Mouse (Mus musculus): ENCODE data around the gene Sec22b. TPM values are rescaled to one million over a fixed set of nuclear protein-coding genes. Genes with fewer than 3 reads are reported as not detected.

The Sec22b gene
- polyA plus RNA-seq (2016; fragmentation: Nextera tagmentation; extraction: Ambion mirVana): 111 and 116 TPM in 2 replicates

DNA sequence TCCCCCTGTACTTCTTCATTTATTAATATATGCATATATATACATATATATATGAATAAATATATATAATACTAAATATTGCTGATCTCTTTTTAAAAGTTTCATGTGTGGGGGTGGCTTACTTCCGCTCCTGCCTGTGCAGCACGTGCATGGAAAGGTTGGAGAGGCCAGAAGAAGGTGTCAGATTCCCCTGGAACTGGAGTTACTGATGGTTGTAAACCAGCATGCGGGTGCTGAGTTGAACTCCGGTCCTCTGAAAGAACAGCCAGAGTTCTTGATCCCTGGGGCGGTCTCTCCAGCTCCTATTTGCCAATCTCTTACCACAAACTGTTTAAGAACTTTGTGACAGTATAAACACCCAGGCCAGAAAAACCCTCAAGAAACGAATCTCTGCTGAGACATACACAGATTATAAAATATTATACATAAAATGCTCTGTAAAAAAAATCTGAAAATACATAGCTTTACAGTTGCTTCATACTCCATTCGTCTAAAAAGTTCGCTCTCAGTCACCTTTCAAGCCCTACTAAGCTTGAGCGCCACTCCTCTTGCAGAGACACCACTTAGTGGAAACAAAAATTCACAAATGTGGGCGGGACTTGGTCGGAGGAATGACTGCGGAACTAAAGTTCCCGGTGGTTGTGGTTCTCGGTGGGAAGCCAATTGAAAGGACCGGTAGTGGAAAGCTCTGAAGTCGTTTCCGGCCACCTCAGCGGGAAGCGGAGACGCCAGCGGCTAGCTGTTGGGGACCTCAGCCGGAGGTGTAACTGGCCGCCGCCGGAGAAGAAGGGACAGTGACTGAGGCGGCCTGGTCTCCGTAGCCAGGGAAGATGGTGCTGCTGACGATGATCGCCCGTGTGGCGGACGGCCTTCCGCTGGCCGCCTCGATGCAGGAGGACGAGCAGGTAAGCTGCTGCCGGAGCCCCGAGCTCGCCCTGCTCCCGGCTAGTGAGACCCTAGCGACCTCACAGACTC is at the start of gene Sec22b:
Gene Sec22b (plus strand): TSS at position 675 of the 975 bp plus-strand sequence.
- Histone ChIP-seq H3K27me3 (ENCODE audit: low read depth, poor library complexity, severe bottlenecking) (no peaks in the 10 kb centered on the region), H3K27ac (replicated peaks) (peak within 1 kb of the TSS; percentile 87)
- WGBS: 6% methylated on average over 41 of the region's 41 CpGs

DNA sequence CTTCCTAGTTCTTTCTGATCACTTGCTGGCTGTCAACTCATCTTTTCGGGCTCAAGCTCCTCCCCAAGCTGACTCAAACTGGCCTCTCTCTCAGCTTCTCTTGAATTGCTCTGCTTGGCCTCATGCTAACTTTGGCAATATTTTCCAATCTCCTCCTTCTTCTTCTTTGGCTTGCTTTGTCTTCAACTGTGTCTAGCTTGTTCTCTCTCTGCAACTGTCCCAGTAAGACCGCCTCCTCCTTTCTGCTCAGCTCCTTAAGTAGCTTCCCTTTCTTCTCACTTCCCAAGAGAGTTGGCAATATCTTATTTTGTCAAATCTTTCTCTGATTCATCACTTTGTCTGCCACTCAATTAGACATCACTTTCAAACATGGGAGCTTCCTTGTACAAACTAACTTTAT is 49.2 kb upstream of the Sec22b start:
- no peaks in the 10 kb centered on the region for H3K9me3 ChIP-seq (replicated peaks)
- no peak overlapping the region for H3K27ac ChIP-seq (replicated peaks)
- H3K36me3 ChIP-seq: no peaks in the 10 kb centered on the region
- DNase-seq (ENCODE audit: low spot score): no peak
- 87% methylated on average over 2 of the region's 2 CpGs for WGBS
- H3K4me1 ChIP-seq: no peaks in the 10 kb centered on the region
- H3K27me3 ChIP-seq (ENCODE audit: low read depth, poor library complexity, severe bottlenecking): no peaks in the 10 kb centered on the region
- H3K4me3 ChIP-seq: no peak overlapping the region

More for the DNA sequence above, at the start of gene Sec22b:
- DNase-seq (ENCODE audit: low spot score): peak; percentile 85
- peak within 1 kb of the TSS; percentile 96 for H3K4me3 ChIP-seq
- H3K4me1 ChIP-seq: peaks cover 19% of the 10 kb centered on the region
- no peaks in the 10 kb centered on the region for H3K9me3 ChIP-seq (replicated peaks)
- H3K36me3 ChIP-seq: no peaks in the 10 kb centered on the region

DNA sequence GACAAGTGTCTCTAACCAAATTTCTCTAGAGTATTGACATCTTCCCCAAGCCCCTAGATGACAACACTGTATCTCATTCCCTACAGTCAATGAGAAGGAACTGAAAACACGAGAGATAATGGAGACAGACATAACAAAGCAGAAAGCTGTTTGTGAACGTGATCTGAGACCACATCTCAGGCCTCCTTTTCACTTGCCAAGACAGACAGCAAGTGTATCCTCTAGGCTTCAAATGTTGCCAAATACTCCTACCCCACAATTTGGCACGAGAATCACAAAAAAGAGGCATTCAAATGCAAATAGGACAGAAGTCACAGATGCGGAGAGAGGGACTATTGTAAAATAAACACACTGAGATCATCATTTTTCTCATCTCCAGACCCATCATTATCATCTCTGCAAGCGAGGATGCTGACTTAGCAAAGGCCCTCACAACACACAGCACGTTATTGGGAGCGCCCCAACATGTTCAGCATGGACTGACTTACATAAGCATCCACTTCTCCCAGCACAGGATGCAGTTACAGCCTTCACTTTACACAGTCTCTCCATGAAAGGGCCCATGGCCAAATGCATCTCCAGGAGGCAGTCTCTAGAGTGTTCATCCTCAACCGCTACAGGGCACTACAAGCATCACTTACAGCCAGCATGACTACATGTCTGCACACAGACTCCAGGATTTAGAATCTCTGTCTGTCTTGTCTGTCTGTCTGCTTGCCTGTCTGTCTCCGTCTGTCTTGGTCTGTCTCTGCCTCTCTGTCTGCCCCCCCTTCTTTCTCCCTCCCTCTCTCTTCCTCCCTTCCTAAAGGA is 46.2 kb upstream of the Sec22b start:
- H3K4me1 ChIP-seq: no peaks in the 10 kb centered on the region
- no peaks in the 10 kb centered on the region for H3K27me3 ChIP-seq (ENCODE audit: low read depth, poor library complexity, severe bottlenecking)
- no peak overlapping the region for H3K4me3 ChIP-seq
- no peaks in the 10 kb centered on the region for H3K36me3 ChIP-seq
- H3K27ac ChIP-seq (replicated peaks): no peak overlapping the region
- 80% methylated on average over 9 of the region's 9 CpGs for WGBS
- DNase-seq (ENCODE audit: low spot score): no peak
- no peaks in the 10 kb centered on the region for H3K9me3 ChIP-seq (replicated peaks)

DNA sequence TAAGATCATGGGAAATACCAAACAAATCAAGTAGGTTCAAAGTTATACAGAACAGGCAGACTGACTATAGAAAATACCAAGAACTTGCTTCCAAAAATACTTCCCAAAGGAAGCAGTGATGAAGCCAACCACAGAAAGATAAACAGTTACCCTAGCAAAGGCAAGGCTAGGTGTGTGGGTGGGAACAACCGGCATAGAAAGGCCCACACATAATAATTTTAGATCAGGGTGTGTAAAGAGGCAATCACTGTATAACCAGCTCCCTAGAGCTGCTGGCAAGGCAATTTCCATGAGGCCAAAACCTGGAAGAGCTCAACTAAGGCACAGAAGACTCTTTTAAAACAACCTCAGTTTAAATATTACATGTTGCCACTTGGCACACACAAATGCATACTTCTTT is 41.6 kb upstream of the Sec22b start:
- Histone ChIP-seq H3K27ac (replicated peaks) (no peak overlapping the region), H3K4me3 (no peak overlapping the region), H3K36me3 (no peaks in the 10 kb centered on the region), H3K27me3 (ENCODE audit: low read depth, poor library complexity, severe bottlenecking) (no peaks in the 10 kb centered on the region), H3K9me3 (replicated peaks) (no peaks in the 10 kb centered on the region), H3K4me1 (no peaks in the 10 kb centered on the region)
- no peak for DNase-seq (ENCODE audit: low spot score)
- 81% methylated on average over 1 of the region's 1 CpGs for WGBS

DNA sequence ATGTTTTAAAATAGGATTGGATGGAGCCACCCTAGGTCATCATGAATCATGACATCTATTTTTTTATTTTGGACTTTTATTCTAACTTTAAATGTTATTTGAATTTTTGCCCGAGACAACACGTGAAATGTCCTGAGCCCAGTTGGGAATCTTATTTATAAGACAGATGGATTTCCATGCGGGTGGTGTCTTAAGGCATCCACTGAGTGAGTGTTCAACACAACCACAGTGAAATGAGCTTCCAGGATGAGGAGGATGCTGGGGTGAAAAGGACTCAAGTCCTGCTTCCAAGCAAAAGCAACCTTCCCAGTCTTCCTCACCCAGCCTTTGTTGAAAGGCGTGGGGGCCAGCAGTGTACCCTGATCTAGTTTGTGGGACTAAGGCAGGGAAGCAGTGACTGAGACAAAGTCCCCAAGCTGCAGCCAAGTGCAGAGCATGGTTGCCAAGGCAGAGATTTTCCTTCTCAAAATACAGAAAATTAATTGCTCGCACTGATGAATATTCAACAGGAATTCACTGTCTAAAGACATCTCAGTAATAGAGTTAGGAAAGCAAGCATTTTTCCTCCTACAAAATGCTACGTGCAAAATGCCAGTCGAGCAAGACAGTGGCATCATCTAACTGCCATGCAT is 40.1 kb upstream of the Sec22b start:
- H3K27ac ChIP-seq (replicated peaks): no peak overlapping the region
- peaks cover 11% of the 10 kb centered on the region for H3K27me3 ChIP-seq (ENCODE audit: low read depth, poor library complexity, severe bottlenecking)
- no peaks in the 10 kb centered on the region for H3K4me1 ChIP-seq
- WGBS: 93% methylated on average over 7 of the region's 7 CpGs
- H3K36me3 ChIP-seq: no peaks in the 10 kb centered on the region
- H3K9me3 ChIP-seq (replicated peaks): no peaks in the 10 kb centered on the region
- H3K4me3 ChIP-seq: no peak overlapping the region
- DNase-seq (ENCODE audit: low spot score): no peak

DNA sequence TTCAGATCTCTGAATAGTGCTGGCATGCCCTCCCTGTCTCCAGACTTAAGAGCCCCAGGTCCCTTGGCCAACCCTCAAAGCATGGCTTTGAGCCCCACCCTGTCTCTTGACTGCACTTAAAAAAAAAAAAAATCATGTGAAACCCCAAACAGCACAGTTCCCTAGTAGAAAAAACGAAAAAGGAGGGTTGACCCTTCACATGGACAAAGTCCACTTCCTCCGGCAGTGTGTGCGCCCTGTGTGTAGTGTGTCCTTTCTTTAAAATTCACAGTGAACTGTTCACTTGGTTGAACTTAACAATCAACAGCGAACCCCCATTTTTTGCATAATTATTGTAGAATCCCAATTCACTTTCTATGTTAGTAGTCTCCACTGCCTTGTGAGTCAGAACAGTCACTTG is 34.3 kb upstream of the Sec22b start:
- Histone ChIP-seq H3K9me3 (replicated peaks) (no peaks in the 10 kb centered on the region), H3K27me3 (ENCODE audit: low read depth, poor library complexity, severe bottlenecking) (peaks cover 50% of the 10 kb centered on the region), H3K4me1 (peaks cover 15% of the 10 kb centered on the region), H3K27ac (replicated peaks) (no peak overlapping the region), H3K4me3 (peak overlapping the region; percentile 59; the same call in 1 of the 2 replicates), H3K36me3 (no peaks in the 10 kb centered on the region)
- 61% methylated on average over 4 of the region's 4 CpGs for WGBS
- no peak for DNase-seq (ENCODE audit: low spot score)

DNA sequence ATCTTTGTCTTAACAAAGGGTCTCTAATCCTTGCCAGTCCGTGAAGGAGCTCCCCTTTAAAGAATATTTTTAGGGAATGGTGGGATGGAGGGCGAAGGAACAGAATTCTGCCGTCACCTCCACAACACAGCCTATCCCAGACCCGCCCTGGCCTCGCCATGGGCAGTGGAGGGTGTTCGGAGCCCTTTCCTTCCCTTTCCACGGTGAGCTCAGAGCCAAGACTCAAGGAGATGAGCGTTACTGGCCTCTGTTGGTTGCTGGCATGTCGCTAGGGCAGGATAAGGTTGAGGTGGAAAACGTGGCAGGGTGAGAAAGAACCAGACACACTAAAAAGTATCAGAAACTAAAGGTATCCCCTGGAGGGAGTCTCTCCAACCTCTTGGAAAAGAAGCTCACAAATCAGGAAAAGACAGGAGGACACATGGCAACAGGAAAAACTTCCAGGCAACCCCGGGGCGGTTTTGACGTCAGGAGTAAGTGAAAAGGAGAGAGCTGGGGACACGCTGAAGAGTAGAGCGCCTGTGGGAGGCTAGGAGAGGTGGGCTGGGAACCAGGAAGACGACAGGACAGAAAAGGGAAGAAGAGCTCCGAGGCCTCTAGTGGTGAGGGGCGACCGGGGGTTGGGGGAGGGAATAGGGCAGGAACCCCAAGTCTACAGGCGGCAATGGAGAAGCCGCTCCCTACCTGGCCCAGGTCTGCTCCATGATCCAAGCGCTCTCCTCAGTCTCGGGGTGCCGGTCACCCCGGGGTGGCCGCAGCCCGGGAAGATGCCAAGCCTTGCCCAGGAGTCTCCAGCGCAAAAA is 33.6 kb upstream of the Sec22b start:
- 3% methylated on average over 28 of the region's 28 CpGs for WGBS
- no peak overlapping the region for H3K27ac ChIP-seq (replicated peaks)
- H3K27me3 ChIP-seq (ENCODE audit: low read depth, poor library complexity, severe bottlenecking): peaks cover 50% of the 10 kb centered on the region

DNA sequence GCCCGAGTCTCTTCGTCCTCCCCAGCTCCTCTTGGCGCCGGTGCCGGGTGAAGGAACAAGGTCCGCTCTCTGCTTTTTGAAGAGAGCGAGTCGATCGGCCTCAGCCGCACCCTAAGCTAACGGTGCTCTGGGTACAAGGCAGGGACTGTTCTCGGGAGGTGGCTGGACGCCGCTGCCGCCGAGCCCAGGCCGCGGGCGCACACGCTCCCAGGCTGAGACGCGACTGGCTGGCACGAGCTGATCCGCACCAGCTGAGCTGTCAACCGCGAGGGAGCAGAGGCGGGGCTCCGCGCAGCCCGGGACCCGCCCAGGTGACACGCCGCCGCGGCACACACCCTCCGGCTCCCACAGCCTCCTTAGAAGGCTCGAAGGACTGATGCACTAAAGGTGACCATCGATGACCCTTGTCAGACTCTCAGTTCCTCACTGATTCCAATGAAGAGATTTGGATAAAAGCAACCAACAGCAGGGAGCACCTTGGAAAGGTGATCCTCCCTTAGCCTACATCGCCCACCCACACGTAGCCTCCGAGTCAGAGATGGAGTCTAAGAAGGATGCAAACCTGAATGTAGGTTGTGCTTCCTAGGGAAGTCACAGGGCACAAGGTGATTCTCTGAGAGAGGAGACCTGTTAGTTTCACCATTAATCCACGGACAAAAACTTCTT is 32.8 kb upstream of the Sec22b start:
- Histone ChIP-seq H3K27me3 (ENCODE audit: low read depth, poor library complexity, severe bottlenecking) (peaks cover 50% of the 10 kb centered on the region), H3K4me3 (peak overlapping the region; percentile 59), H3K9me3 (replicated peaks) (no peaks in the 10 kb centered on the region), H3K4me1 (peaks cover 15% of the 10 kb centered on the region), H3K27ac (replicated peaks) (no peak overlapping the region), H3K36me3 (no peaks in the 10 kb centered on the region)
- DNase-seq (ENCODE audit: low spot score): peak; percentile 50
- 4% methylated on average over 42 of the region's 42 CpGs for WGBS

More for the DNA sequence above, 33.6 kb upstream of the Sec22b start:
- peak overlapping the region; percentile 59 for H3K4me3 ChIP-seq
- peak; percentile 32 for DNase-seq (ENCODE audit: low spot score)
- H3K4me1 ChIP-seq: peaks cover 15% of the 10 kb centered on the region
- H3K36me3 ChIP-seq: no peaks in the 10 kb centered on the region
- H3K9me3 ChIP-seq (replicated peaks): no peaks in the 10 kb centered on the region

DNA sequence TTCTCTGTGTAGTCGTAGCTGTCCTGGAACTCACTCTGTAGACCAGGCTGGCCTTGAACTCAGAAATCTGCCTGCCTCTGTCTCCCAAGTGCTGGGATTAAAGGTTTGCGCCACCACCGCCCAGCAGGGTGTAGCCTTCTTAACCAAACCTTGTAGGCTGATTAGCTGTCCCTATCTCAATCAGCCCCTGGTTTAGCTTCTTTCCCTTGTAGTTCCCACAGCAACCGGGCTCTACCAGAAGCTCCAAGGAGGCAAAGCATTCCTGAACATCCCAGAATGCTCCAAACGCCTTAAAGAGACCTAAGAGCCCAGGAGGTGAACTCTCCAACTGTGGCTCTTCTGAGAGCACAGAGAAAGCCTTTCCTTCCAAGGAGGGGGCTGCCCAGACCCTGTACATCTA is 32.3 kb upstream of the Sec22b start:
- H3K4me1 ChIP-seq: peaks cover 15% of the 10 kb centered on the region
- no peak overlapping the region for H3K27ac ChIP-seq (replicated peaks)
- WGBS: 49% methylated on average over 5 of the region's 5 CpGs
- H3K36me3 ChIP-seq: no peaks in the 10 kb centered on the region
- no peak for DNase-seq (ENCODE audit: low spot score)
- H3K27me3 ChIP-seq (ENCODE audit: low read depth, poor library complexity, severe bottlenecking): peaks cover 50% of the 10 kb centered on the region
- no peak overlapping the region for H3K4me3 ChIP-seq
- no peaks in the 10 kb centered on the region for H3K9me3 ChIP-seq (replicated peaks)

DNA sequence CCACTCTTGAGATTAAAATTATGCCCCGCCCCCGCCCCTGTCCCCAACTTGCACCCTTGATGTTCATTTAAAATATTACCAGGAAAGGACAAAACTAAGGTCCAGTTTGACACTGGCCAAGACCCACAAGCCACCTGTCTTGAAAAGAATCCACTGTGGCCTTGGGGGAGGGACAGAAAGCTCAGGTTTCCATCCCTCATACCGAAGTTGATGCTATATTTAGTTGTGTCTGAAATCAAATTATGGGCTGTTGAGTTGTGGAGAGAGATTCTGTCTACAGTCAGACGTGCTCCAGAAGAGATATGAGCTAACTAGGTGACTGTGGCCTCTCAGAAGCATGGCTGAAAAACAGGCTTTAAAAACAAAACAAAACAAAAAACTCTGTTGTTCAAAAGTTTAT is 31.3 kb upstream of the Sec22b start:
- 84% methylated on average over 4 of the region's 4 CpGs for WGBS
- no peaks in the 10 kb centered on the region for H3K9me3 ChIP-seq (replicated peaks)
- no peak for DNase-seq (ENCODE audit: low spot score)

DNA sequence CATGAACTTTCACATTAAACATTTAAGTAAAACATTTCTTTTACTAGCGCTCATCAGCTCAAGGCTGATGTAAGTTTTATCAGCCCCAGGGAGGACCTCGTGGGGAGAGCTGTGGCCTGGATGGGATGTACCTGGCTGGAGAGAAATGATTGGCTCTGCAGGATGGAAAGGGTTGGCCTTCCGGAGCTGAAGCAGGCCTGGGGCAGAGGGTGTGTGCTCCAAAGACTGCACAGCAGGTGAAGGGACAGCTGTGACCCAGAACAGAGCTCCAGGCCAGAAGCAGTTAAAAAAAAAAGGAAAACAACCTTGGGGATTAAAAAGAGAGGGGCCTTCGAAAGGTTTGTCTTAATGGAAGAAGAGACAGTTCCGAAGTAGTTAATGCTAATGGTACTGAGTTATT is 26.2 kb upstream of the Sec22b start:
- Histone ChIP-seq H3K27me3 (ENCODE audit: low read depth, poor library complexity, severe bottlenecking) (peaks cover under 1% of the 10 kb centered on the region), H3K4me3 (no peak overlapping the region), H3K9me3 (replicated peaks) (no peaks in the 10 kb centered on the region), H3K27ac (replicated peaks) (no peak overlapping the region), H3K36me3 (no peaks in the 10 kb centered on the region), H3K4me1 (peaks cover 5% of the 10 kb centered on the region)
- DNase-seq (ENCODE audit: low spot score): no peak
- WGBS: 18% methylated on average over 5 of the region's 5 CpGs

More for the DNA sequence above, 31.3 kb upstream of the Sec22b start:
- peaks cover 15% of the 10 kb centered on the region for H3K4me1 ChIP-seq
- H3K36me3 ChIP-seq: no peaks in the 10 kb centered on the region
- no peak overlapping the region for H3K27ac ChIP-seq (replicated peaks)
- H3K27me3 ChIP-seq (ENCODE audit: low read depth, poor library complexity, severe bottlenecking): peaks cover 50% of the 10 kb centered on the region
- H3K4me3 ChIP-seq: no peak overlapping the region
